Mouse (Mus musculus) CH12.LX (cell line): Measurements from ENCODE around the gene Ncoa3. TPM values are rescaled to one million over a fixed set of nuclear protein-coding genes. Genes with fewer than 3 reads are reported as not detected.

ENCODE experiments used
- DNase-seq: peaks from one replicate; pipeline ENCODE4 v3.0.0-alpha.2; 2013; ENCODE audit errors: extremely low read depth
- H3K27ac ChIP-seq: 2 replicates; pipeline ENCODE4 v1.5.1; 2012; ENCODE audit warnings: low read depth, mild to moderate bottlenecking, control low read depth, moderate library complexity; ENCODE audit not compliant: insufficient read depth
- H3K27me3 ChIP-seq: replicated peaks from 2 replicates; pipeline ENCODE3; 2012; ENCODE audit warnings: inconsistent platforms
- H3K36me3 ChIP-seq, 2 experiments: replicated peaks in 1 of 2; 2 replicates each; pipeline versions ENCODE3 to v1.6.1; 2012; ENCODE audit warnings: inconsistent platforms in 1 of 2, low read length in 1 of 2, mild to moderate bottlenecking in 1 of 2, mixed read lengths in 1 of 2, moderate library complexity in 1 of 2; ENCODE audit not compliant: control insufficient read depth in 1 of 2, insufficient read depth in 1 of 2
- H3K4me1 ChIP-seq, 2 experiments: 2 replicates each; pipeline ENCODE4 v1.6.1; 2012; ENCODE audit warnings: inconsistent platforms in 1 of 2, moderate library complexity in 1 of 2; ENCODE audit not compliant: insufficient read depth in 2 of 2, control insufficient read depth in 1 of 2
- H3K4me2 ChIP-seq: 2 replicates; pipeline ENCODE4 v1.6.1; 2012; ENCODE audit warnings: low read depth, mild to moderate bottlenecking, control low read depth; ENCODE audit not compliant: poor library complexity, insufficient read depth, severe bottlenecking
- H3K4me3 ChIP-seq, 3 experiments: fragments of 150-350 bp in 1 of 3; sonication (generic) in 1 of 3; replicated peaks in 1 of 3; 2 replicates each; pipeline versions ENCODE3 to v1.5.1; 2011 to 2012; ENCODE audit warnings: low read depth in 2 of 3, low read length in 2 of 3, mild to moderate bottlenecking in 2 of 3, moderate library complexity in 2 of 3, control low read depth in 1 of 3, improper control_type of control experiment in 1 of 3, inconsistent platforms in 1 of 3, mixed read lengths in 1 of 3; ENCODE audit not compliant: poor library complexity in 1 of 3
- H3K79me2 ChIP-seq: replicated peaks from 2 replicates; pipeline ENCODE4 v1.6.1; 2012; ENCODE audit warnings: mild to moderate bottlenecking, moderate library complexity; ENCODE audit not compliant: control insufficient read depth, poor library complexity, insufficient read depth, severe bottlenecking; ENCODE audit errors: extremely low read depth
- H3K9ac ChIP-seq: 2 replicates; pipeline ENCODE4 v1.6.1; 2012; ENCODE audit warnings: low read depth, mild to moderate bottlenecking, control low read depth, moderate library complexity; ENCODE audit not compliant: insufficient read depth
- H3K9me3 ChIP-seq: replicated peaks from 2 replicates; pipeline ENCODE3; 2012; ENCODE audit warnings: low read length, inconsistent platforms, mixed read lengths
- BHLHE40 ChIP-seq: IDR thresholded peaks from 2 replicates; pipeline ENCODE4 v1.6.1; 2011; ENCODE audit warnings: mild to moderate bottlenecking, low read depth, low read length, improper control_type of control experiment
- CHD1 ChIP-seq: IDR thresholded peaks from 2 replicates; pipeline ENCODE4 v1.6.1; 2012; ENCODE audit warnings: low read depth, low read length, improper control_type of control experiment, inconsistent platforms
- CHD2 ChIP-seq: IDR thresholded peaks from 2 replicates; pipeline ENCODE4 v1.6.1; 2011; ENCODE audit warnings: low read length, improper control_type of control experiment
- ELF1 ChIP-seq: IDR thresholded peaks from 2 replicates; pipeline ENCODE4 v1.6.1; 2014; ENCODE audit warnings: low read depth, mild to moderate bottlenecking, inconsistent platforms, low read length, improper control_type of control experiment
- EP300 ChIP-seq: IDR thresholded peaks from 2 replicates; pipeline ENCODE4 v1.6.1; 2011; ENCODE audit warnings: low read length, improper control_type of control experiment
- ETS1 ChIP-seq: conservative IDR thresholded peaks from 2 replicates; pipeline ENCODE4 v1.6.1; 2012; ENCODE audit warnings: low read depth, mild to moderate bottlenecking, inconsistent platforms, low read length, improper control_type of control experiment, moderate library complexity
- HCFC1 ChIP-seq: IDR thresholded peaks from 2 replicates; pipeline ENCODE4 v1.6.1; 2012; ENCODE audit warnings: low read depth, mild to moderate bottlenecking, inconsistent platforms, low read length, improper control_type of control experiment
- IRF4 ChIP-seq: IDR thresholded peaks from 2 replicates; pipeline ENCODE4 v1.6.1; 2014; ENCODE audit warnings: low read depth, mild to moderate bottlenecking, inconsistent platforms, low read length, improper control_type of control experiment
- JUN ChIP-seq: IDR thresholded peaks from 2 replicates; pipeline ENCODE4 v1.6.1; 2011; ENCODE audit warnings: low read depth, mild to moderate bottlenecking, low read length, improper control_type of control experiment, moderate library complexity; ENCODE audit not compliant: insufficient read depth
- JUND ChIP-seq: conservative IDR thresholded peaks from 2 replicates; pipeline ENCODE4 v1.6.1; 2011; ENCODE audit warnings: low read depth, low read length, improper control_type of control experiment
- MXI1 ChIP-seq: IDR thresholded peaks from 2 replicates; pipeline ENCODE4 v1.6.1; 2011; ENCODE audit warnings: mild to moderate bottlenecking, low read depth, low read length, improper control_type of control experiment
- MYC ChIP-seq: IDR thresholded peaks from 2 replicates; pipeline ENCODE4 v1.6.1; 2011; ENCODE audit warnings: low read depth, mild to moderate bottlenecking, improper control_type of control experiment, low read length
- NELFE ChIP-seq: IDR thresholded peaks from 2 replicates; pipeline ENCODE4 v1.6.1; 2011; ENCODE audit warnings: low read depth, low read length, improper control_type of control experiment
- SMC3 ChIP-seq: IDR thresholded peaks from 2 replicates; pipeline ENCODE4 v1.6.1; 2011; ENCODE audit warnings: low read depth, low read length, improper control_type of control experiment
- TCF12 ChIP-seq: IDR thresholded peaks from 2 replicates; pipeline ENCODE4 v1.6.1; 2014; ENCODE audit warnings: low read depth, mild to moderate bottlenecking, inconsistent platforms, low read length, improper control_type of control experiment
- USF1 ChIP-seq: IDR thresholded peaks from 2 replicates; pipeline ENCODE4 v1.6.1; 2014; ENCODE audit warnings: low read depth, mild to moderate bottlenecking, inconsistent platforms, low read length, improper control_type of control experiment
- ZNF384 ChIP-seq: IDR thresholded peaks from 2 replicates; pipeline ENCODE4 v1.6.1; 2012; ENCODE audit warnings: low read depth, low read length, improper control_type of control experiment, inconsistent platforms
- dilution Hi-C: fragments of 300-500 bp; cut with MboI; formaldehyde crosslinking; loops from 2 replicates; pipeline ENCODE4 v1.14.3; 2020; ENCODE audit warnings: low sequenced_read_pairs; ENCODE audit not compliant: extremely low pct_unique_long_range_greater_than_20kb, extremely low pct_ligation_motif_present
- in situ Hi-C: fragments of 300-500 bp; cut with MboI; formaldehyde crosslinking; loops from 3 replicates; pipeline ENCODE4 v1.14.3; 2019; ENCODE audit warnings: low sequenced_read_pairs, low pct_ligation_motif_present, low pct_unique_long_range_greater_than_20kb, mixed read lengths
- polyA plus RNA-seq: library from polyadenylated mRNA; unstranded; fragments of >175 nt; gene quantifications from 2 replicates; pipeline ENCODE4 v1.2.1, GENCODE M21; 2012; ENCODE audit warnings: low read depth; ENCODE audit not compliant: insufficient read length
- total RNA-seq, 2 experiments: library from RNA; depleted of rRNA; stranded (reverse); fragments of 300-350 nt in 1 of 2; fragments of >200 nt in 1 of 2; gene quantifications; 2 replicates each; pipeline ENCODE4 v1.2.3; 2012 to 2014

Gene Ncoa3
- total and polyA plus RNA-seq, 3 experiments, result 13.4 to 21.9 (median 17.1) TPM

DNA sequence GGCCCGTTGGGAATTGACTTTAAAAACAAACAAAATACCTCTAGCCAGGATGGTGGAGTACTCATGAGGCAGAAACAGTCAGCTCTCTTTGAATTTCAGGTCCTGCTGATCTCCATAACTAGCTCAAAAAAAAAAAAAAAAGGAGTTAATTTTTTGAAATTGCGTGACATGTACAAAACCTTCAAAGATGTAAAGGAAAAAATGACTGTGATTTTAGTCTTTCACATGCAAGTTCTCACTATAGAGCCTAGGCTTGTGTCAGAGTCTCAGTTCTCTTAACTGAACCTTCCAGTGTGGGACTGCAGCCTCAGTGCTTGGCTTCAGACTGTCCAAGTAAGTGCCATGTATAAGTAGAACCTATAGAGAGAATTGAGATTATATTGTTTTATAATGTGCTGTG lies 27.6 kb downstream of the Ncoa3 start:
- peaks cover 78% of the 10 kb centered on the region for H3K79me2 ChIP-seq
- peaks cover 0 to 3% of the 10 kb centered on the region in 2 experiments for H3K36me3 ChIP-seq
- dilution Hi-C loops, result no loop called here
- no peak overlapping the region for H3K9ac ChIP-seq
- no peak overlapping the region for H3K27ac ChIP-seq
- H3K4me3 ChIP-seq, result no peak overlapping the region
- TF ChIP-seq ZNF384 (peak; percentile 89), EP300 (peak; percentile 81), JUND (peak; percentile 92), IRF4 (0 out of 2 replicates have a peak, but pooled peaks have one; percentile 15), MXI1 (no peak), NELFE (no peak), MYC (0 out of 2 replicates have a peak, but pooled peaks have one; percentile 35), ETS1 (peak; percentile 71), USF1 (no peak), ELF1 (no peak), CHD1 (no peak), BHLHE40 (peak; percentile 54), TCF12 (no peak), HCFC1 (no peak), SMC3 (no peak), CHD2 (no peak), JUN (peak; percentile 89)
- peaks cover 14 to 93% of the 10 kb centered on the region in 2 experiments for H3K4me1 ChIP-seq
- H3K27me3 ChIP-seq, result no peaks in the 10 kb centered on the region
- H3K4me2 ChIP-seq, result peak overlapping the region; percentile 44; the same call in 1 of the 2 replicates
- in situ Hi-C loops, result no loop called here
- no peak for DNase-seq
- no peaks in the 10 kb centered on the region for H3K9me3 ChIP-seq

DNA sequence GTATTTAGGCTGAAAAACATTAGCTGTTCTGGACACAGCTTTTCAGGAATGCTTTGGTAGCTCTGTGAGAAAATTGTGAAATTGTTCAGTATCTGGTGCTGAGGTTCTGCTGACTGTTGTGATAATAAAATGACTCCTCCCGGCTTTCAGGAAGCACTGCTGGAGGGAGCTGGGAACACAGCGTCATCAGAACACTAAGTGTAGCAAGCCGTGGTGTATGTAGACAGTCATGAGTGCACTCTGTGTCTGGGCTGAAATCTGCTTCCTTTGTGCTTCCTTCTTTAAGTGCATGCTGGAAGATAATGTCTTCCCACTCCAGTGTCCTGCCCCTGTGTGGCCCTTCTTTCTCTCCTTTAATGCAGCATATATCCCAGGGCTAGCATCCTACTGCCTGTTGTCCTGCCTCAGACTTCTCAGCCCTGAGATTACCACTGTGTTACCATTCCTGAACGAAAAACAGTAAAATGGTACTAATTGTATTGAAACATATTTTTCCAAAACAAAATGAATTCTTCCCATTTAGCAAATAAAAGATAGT lies 28.7 kb downstream of the Ncoa3 start:
- Histone ChIP-seq H3K4me2 (peak overlapping the region; percentile 0; the same call in 1 of the 2 replicates), H3K4me3 (peak overlapping the region in 1 of 3 experiments; percentile 28), H3K9ac (0 out of 2 replicates have a peak overlapping the region, but pooled peaks have one; percentile 3)

More for the DNA sequence above, 28.7 kb downstream of the Ncoa3 start:
- no peaks in the 10 kb centered on the region for H3K9me3 ChIP-seq
- H3K4me1 ChIP-seq, result peaks cover 11 to 93% of the 10 kb centered on the region in 2 experiments
- DNase-seq, result no peak
- TF ChIP-seq CHD1, result peak; percentile 79; the same call in 1 of the 2 replicates
- no peak for TF ChIP-seq HCFC1
- no peaks in the 10 kb centered on the region for H3K27me3 ChIP-seq
- H3K79me2 ChIP-seq, result peaks cover 79% of the 10 kb centered on the region
- H3K36me3 ChIP-seq, result no peaks in the 10 kb centered on the region
- no peak overlapping the region for H3K27ac ChIP-seq
- dilution Hi-C loops (no loop called here), in situ Hi-C loops (no loop called here)
